Mouse (Mus musculus): ENCODE measurements at regions not wholly inside any gene's neighbourhood (a gene's known extent, or its start where the extent isn't known, plus 50 kb on each side); places are given as distances from the start of the nearest gene placed in this dataset.
A peak's percentile ranks its signal among the peaks of the same experiment; 100 is the strongest.

- TF ChIP-seq CTCF (IDR thresholded peaks at IDR 0.05) = no peak
- no peak for TF ChIP-seq EP300 (IDR thresholded peaks at IDR 0.05)
- ATAC-seq = no peak
- H3K4me1 ChIP-seq (ENCODE audit: insufficient read depth, low read depth, low read length) = no peaks in the 10 kb centered on the region
Measured at GRCm38 (mm10) chr9:91591915-91592314, 226.3 kb upstream of the Zic1 start.

GRCm38 (mm10) chr9:91588756-91589155 lies 223.1 kb upstream of the Zic1 start:
- Histone ChIP-seq H3K9ac (replicated peaks; ENCODE audit: low read depth) (no peak overlapping the region), H3K4me2 (replicated peaks; ENCODE audit: low read depth, low read length) (no peak overlapping the region), H3K27ac (ENCODE audit: low read length) (no peak overlapping the region), H3K9me3 (ENCODE audit: low read length) (no peaks in the 10 kb centered on the region), H3K4me3 (ENCODE audit: low read depth, low read length) (no peak overlapping the region), H3K4me1 (ENCODE audit: insufficient read depth, low read depth, low read length) (no peaks in the 10 kb centered on the region), H3K27me3 (replicated peaks; ENCODE audit: insufficient read depth, low read length) (no peaks in the 10 kb centered on the region), H3K36me3 (ENCODE audit: insufficient read depth, low read length) (no peaks in the 10 kb centered on the region)
- WGBS = 84% methylated on average over 6 of the region's 6 CpGs
- DNase-seq (ENCODE audit: low spot score) = no peak
- no peak for TF ChIP-seq CTCF (IDR thresholded peaks at IDR 0.05)
- TF ChIP-seq EP300 (IDR thresholded peaks at IDR 0.05) = no peak
- no peak for ATAC-seq

More at GRCm38 (mm10) chr9:91591915-91592314, 226.3 kb upstream of the Zic1 start:
- no peaks in the 10 kb centered on the region for H3K36me3 ChIP-seq (ENCODE audit: insufficient read depth, low read length)
- no peak overlapping the region for H3K4me3 ChIP-seq (ENCODE audit: low read depth, low read length)
- no peak overlapping the region for H3K27ac ChIP-seq (ENCODE audit: low read length)
- H3K9me3 ChIP-seq (ENCODE audit: low read length) = no peaks in the 10 kb centered on the region
- no peak for DNase-seq (ENCODE audit: low spot score)
- no peaks in the 10 kb centered on the region for H3K27me3 ChIP-seq (replicated peaks; ENCODE audit: insufficient read depth, low read length)
- no peak overlapping the region for H3K4me2 ChIP-seq (replicated peaks; ENCODE audit: low read depth, low read length)
- WGBS = 34% methylated on average over 4 of the region's 4 CpGs
- no peak overlapping the region for H3K9ac ChIP-seq (replicated peaks; ENCODE audit: low read depth)

- Histone ChIP-seq H3K4me3 (ENCODE audit: low read depth, low read length) (no peak overlapping the region), H3K4me1 (ENCODE audit: insufficient read depth, low read depth, low read length) (no peaks in the 10 kb centered on the region), H3K36me3 (ENCODE audit: insufficient read depth, low read length) (no peaks in the 10 kb centered on the region), H3K9me3 (ENCODE audit: low read length) (no peaks in the 10 kb centered on the region), H3K27ac (ENCODE audit: low read length) (no peak overlapping the region), H3K27me3 (replicated peaks; ENCODE audit: insufficient read depth, low read length) (no peaks in the 10 kb centered on the region), H3K4me2 (replicated peaks; ENCODE audit: low read depth, low read length) (no peak overlapping the region), H3K9ac (replicated peaks; ENCODE audit: low read depth) (no peak overlapping the region)
- WGBS = 60% methylated on average over 5 of the region's 5 CpGs
- DNase-seq (ENCODE audit: low spot score) (no peak), ATAC-seq (no peak)
- TF ChIP-seq EP300 (IDR thresholded peaks at IDR 0.05) = no peak
- TF ChIP-seq CTCF (IDR thresholded peaks at IDR 0.05) = no peak
Measured at GRCm38 (mm10) chr9:91587861-91588260, 222.3 kb upstream of the Zic1 start.

- Histone ChIP-seq H3K9me3 (ENCODE audit: low read length) (no peaks in the 10 kb centered on the region), H3K27me3 (replicated peaks; ENCODE audit: insufficient read depth, low read length) (no peaks in the 10 kb centered on the region), H3K9ac (replicated peaks; ENCODE audit: low read depth) (no peak overlapping the region), H3K36me3 (ENCODE audit: insufficient read depth, low read length) (no peaks in the 10 kb centered on the region), H3K4me1 (ENCODE audit: insufficient read depth, low read depth, low read length) (no peaks in the 10 kb centered on the region), H3K4me2 (replicated peaks; ENCODE audit: low read depth, low read length) (no peak overlapping the region), H3K4me3 (ENCODE audit: low read depth, low read length) (no peak overlapping the region), H3K27ac (ENCODE audit: low read length) (no peak overlapping the region)
- TF ChIP-seq CTCF (IDR thresholded peaks at IDR 0.05) (no peak), EP300 (IDR thresholded peaks at IDR 0.05) (no peak)
- DNase-seq (ENCODE audit: low spot score) (no peak), ATAC-seq (no peak)
- WGBS = 68% methylated on average over 7 of the region's 7 CpGs
Measured at GRCm38 (mm10) chr9:91587271-91587670, 221.7 kb upstream of the Zic1 start.

- no peak for ATAC-seq
Measured at GRCm38 (mm10) chr9:91586635-91587034, 221.0 kb upstream of the Zic1 start.

GRCm38 (mm10) chr9:91574156-91574555 lies 208.5 kb upstream of the Zic1 start:
- DNase-seq (ENCODE audit: low spot score) (no peak), ATAC-seq (no peak)
- TF ChIP-seq EP300 (IDR thresholded peaks at IDR 0.05) (no peak), CTCF (IDR thresholded peaks at IDR 0.05) (no peak)
- Histone ChIP-seq H3K27ac (ENCODE audit: low read length) (no peak overlapping the region), H3K4me1 (ENCODE audit: insufficient read depth, low read depth, low read length) (no peaks in the 10 kb centered on the region), H3K4me2 (replicated peaks; ENCODE audit: low read depth, low read length) (no peak overlapping the region), H3K27me3 (replicated peaks; ENCODE audit: insufficient read depth, low read length) (no peaks in the 10 kb centered on the region), H3K4me3 (ENCODE audit: low read depth, low read length) (no peak overlapping the region), H3K9me3 (ENCODE audit: low read length) (no peaks in the 10 kb centered on the region), H3K36me3 (ENCODE audit: insufficient read depth, low read length) (no peaks in the 10 kb centered on the region), H3K9ac (replicated peaks; ENCODE audit: low read depth) (no peak overlapping the region)

More at GRCm38 (mm10) chr9:91586635-91587034, 221.0 kb upstream of the Zic1 start:
- peak; percentile 34 for DNase-seq (ENCODE audit: low spot score)
- H3K4me1 ChIP-seq (ENCODE audit: insufficient read depth, low read depth, low read length) = no peaks in the 10 kb centered on the region
- no peak overlapping the region for H3K4me3 ChIP-seq (ENCODE audit: low read depth, low read length)
- TF ChIP-seq EP300 (IDR thresholded peaks at IDR 0.05) (no peak), CTCF (IDR thresholded peaks at IDR 0.05) (no peak)
- H3K9ac ChIP-seq (replicated peaks; ENCODE audit: low read depth) = no peak overlapping the region
- no peak overlapping the region for H3K27ac ChIP-seq (ENCODE audit: low read length)
- no peak overlapping the region for H3K4me2 ChIP-seq (replicated peaks; ENCODE audit: low read depth, low read length)
- no peaks in the 10 kb centered on the region for H3K27me3 ChIP-seq (replicated peaks; ENCODE audit: insufficient read depth, low read length)
- 49% methylated on average over 5 of the region's 5 CpGs for WGBS
- H3K9me3 ChIP-seq (ENCODE audit: low read length) = no peaks in the 10 kb centered on the region
- no peaks in the 10 kb centered on the region for H3K36me3 ChIP-seq (ENCODE audit: insufficient read depth, low read length)

GRCm38 (mm10) chr9:91566006-91566641 lies 200.5 kb upstream of the Zic1 start:
- Histone ChIP-seq H3K27ac (ENCODE audit: low read length) (no peak overlapping the region), H3K4me3 (ENCODE audit: low read depth, low read length) (no peak overlapping the region), H3K9ac (replicated peaks; ENCODE audit: low read depth) (no peak overlapping the region), H3K36me3 (ENCODE audit: insufficient read depth, low read length) (no peaks in the 10 kb centered on the region), H3K4me1 (ENCODE audit: insufficient read depth, low read depth, low read length) (no peaks in the 10 kb centered on the region), H3K9me3 (ENCODE audit: low read length) (no peaks in the 10 kb centered on the region), H3K27me3 (replicated peaks; ENCODE audit: insufficient read depth, low read length) (no peaks in the 10 kb centered on the region), H3K4me2 (replicated peaks; ENCODE audit: low read depth, low read length) (no peak overlapping the region)
- no peak for DNase-seq (ENCODE audit: low spot score)
- 67% methylated on average over 5 of the region's 5 CpGs for WGBS
- no peak for ATAC-seq
- TF ChIP-seq CTCF (IDR thresholded peaks at IDR 0.05) (no peak), EP300 (IDR thresholded peaks at IDR 0.05) (no peak)

Measured in lung, postnatal 0 days (tissue).